Mouse (Mus musculus) cerebellum, adult 2 months (tissue): ENCODE results near the gene Spn. TPM values are rescaled to one million over a fixed set of nuclear protein-coding genes. Genes with fewer than 3 reads are reported as not detected.

Experiments used
- DNase-seq, 2 experiments: peaks; one replicate each; pipeline ENCODE4 v3.0.0; 2021
- H3K27ac ChIP-seq: fragments of 200-500 bp; 2 replicates; pipeline ENCODE4 v1.5.1; 2012; ENCODE audit warnings: low read length, control low read depth, inconsistent platforms; ENCODE audit not compliant: insufficient read depth
- H3K27me3 ChIP-seq: fragments of 200-500 bp; 2 replicates; pipeline ENCODE4 v1.6.1; 2012; ENCODE audit warnings: inconsistent platforms, mild to moderate bottlenecking, low read length, moderate library complexity; ENCODE audit not compliant: control insufficient read depth, insufficient read depth
- H3K4me1 ChIP-seq: fragments of 200-500 bp; 2 replicates; pipeline ENCODE4 v1.6.1; 2011; ENCODE audit warnings: low read length; ENCODE audit not compliant: control insufficient read depth, insufficient read depth
- H3K4me3 ChIP-seq: fragments of 200-500 bp; replicated peaks from 2 replicates; pipeline ENCODE3; 2011; ENCODE audit warnings: mild to moderate bottlenecking, low read depth, low read length, control low read depth; ENCODE audit not compliant: insufficient read depth
- CTCF ChIP-seq: fragments of 200-500 bp; IDR thresholded peaks from 2 replicates; pipeline ENCODE4 v1.5.1; 2011; ENCODE audit warnings: low read depth, mild to moderate bottlenecking, control low read depth, low read length, moderate library complexity, borderline replicate concordance; ENCODE audit not compliant: insufficient read depth
- POLR2A ChIP-seq: fragments of 200-500 bp; IDR thresholded peaks from 2 replicates; pipeline ENCODE4 v1.6.1; 2011; ENCODE audit warnings: low read length, control low read depth, borderline replicate concordance; ENCODE audit not compliant: insufficient read depth
- WGBS: fragments of 180-500 bp; shearing (Covaris S2); methylation state at CpG from one replicate; pipeline ENCODE4 v1.1.7; 2018; 5-methylcytosine and 5-hydroxymethylcytosine counted together
- polyA plus RNA-seq: library from polyadenylated mRNA; depleted of rRNA; stranded (reverse); fragments of >200 nt; gene quantifications from 2 replicates; pipeline ENCODE4 v1.2.3, GENCODE M21; 2012

Spn gene
- polyA plus RNA-seq, 1 experiment: 0.18 TPM

- H3K27ac ChIP-seq: no peak overlapping the region
- WGBS: 42% methylated on average over 2 of the region's 2 CpGs
- H3K27me3 ChIP-seq: no peaks in the 10 kb centered on the region
- no peak for DNase-seq
- H3K4me1 ChIP-seq: no peaks in the 10 kb centered on the region
- H3K4me3 ChIP-seq: no peak overlapping the region
- TF ChIP-seq CTCF (no peak), POLR2A (no peak)
Observed at GRCm38 (mm10) chr7:127146267-127146603, 8.6 kb upstream of the Spn start.

- no peak overlapping the region for H3K4me3 ChIP-seq
- no peak for DNase-seq
- no peaks in the 10 kb centered on the region for H3K4me1 ChIP-seq
- no peak overlapping the region for H3K27ac ChIP-seq
- 65% methylated on average over 9 of the region's 9 CpGs for WGBS
- H3K27me3 ChIP-seq: no peaks in the 10 kb centered on the region
- TF ChIP-seq CTCF (no peak), POLR2A (no peak)
Observed at GRCm38 (mm10) chr7:127145387-127146266, 8.0 kb upstream of the Spn start.

- no peak overlapping the region for H3K27ac ChIP-seq
- TF ChIP-seq POLR2A (no peak), CTCF (no peak)
- no peak overlapping the region for H3K4me3 ChIP-seq
- 87% methylated on average over 7 of the region's 7 CpGs for WGBS
- no peak for DNase-seq
- no peaks in the 10 kb centered on the region for H3K4me1 ChIP-seq
- H3K27me3 ChIP-seq: no peaks in the 10 kb centered on the region
Observed at GRCm38 (mm10) chr7:127144412-127144811, 6.8 kb upstream of the Spn start.

GRCm38 (mm10) chr7:127142666-127143065 lies 5.0 kb upstream of the Spn start:
- H3K4me1 ChIP-seq: no peaks in the 10 kb centered on the region
- no peak overlapping the region for H3K27ac ChIP-seq
- whole genome bisulfite sequencing: 90% methylated on average over 4 of the region's 4 CpGs
- H3K4me3 ChIP-seq: no peak overlapping the region
- H3K27me3 ChIP-seq: no peaks in the 10 kb centered on the region
- no peak for DNase-seq
- no peak for TF ChIP-seq CTCF
- TF ChIP-seq POLR2A: no peak

- Histone ChIP-seq H3K4me1 (no peaks in the 10 kb centered on the region), H3K4me3 (no peak overlapping the region), H3K27ac (no peak overlapping the region), H3K27me3 (no peaks in the 10 kb centered on the region)
- 44% methylated on average over 2 of the region's 2 CpGs for WGBS
- DNase-seq: no peak
- TF ChIP-seq CTCF (no peak), POLR2A (no peak)
Observed at GRCm38 (mm10) chr7:127142214-127142613, 4.6 kb upstream of the Spn start.

- no peak overlapping the region for H3K4me3 ChIP-seq
- no peak overlapping the region for H3K27ac ChIP-seq
- no peaks in the 10 kb centered on the region for H3K27me3 ChIP-seq
- 60% methylated on average over 7 of the region's 7 CpGs for WGBS
- DNase-seq: no peak
- TF ChIP-seq CTCF (no peak), POLR2A (no peak)
- H3K4me1 ChIP-seq: no peaks in the 10 kb centered on the region
Observed at GRCm38 (mm10) chr7:127140623-127141404, 3.2 kb upstream of the Spn start.

GRCm38 (mm10) chr7:127139562-127139961 lies 1.9 kb upstream of the Spn start:
- Histone ChIP-seq H3K27me3 (no peaks in the 10 kb centered on the region), H3K27ac (no peak overlapping the region), H3K4me3 (no peak overlapping the region), H3K4me1 (no peaks in the 10 kb centered on the region)
- TF ChIP-seq POLR2A: no peak
- no peak for TF ChIP-seq CTCF
- WGBS: 50% methylated on average over 5 of the region's 5 CpGs
- no peak for DNase-seq
